Mouse (Mus musculus) 3134 (cell line): Measurements from ENCODE around the gene Rars2.
A peak's percentile ranks its signal among the peaks of the same experiment; 100 is the strongest.
"Not testable (repeated sequence)": the region's sequence is repeated elsewhere in the genome, so short reads cannot be mapped to it uniquely, and the experiment has no call there.

Source experiments
- DNase-seq: peaks from one replicate; pipeline ENCODE4 v3.0.0-alpha.2; 2011; ENCODE audit warnings: low spot score; ENCODE audit not compliant: insufficient read length; ENCODE audit errors: extremely low read depth

Gene Rars2

GRCm38 (mm10) chr4:34614630-34615094, at the start of gene Rars2, which contains the start of gene Orc3:
Rars2 (plus strand) TSS chr4:34614957.
Orc3 (minus strand) TSS chr4:34614944.
- peak; percentile 96 for DNase-seq

GRCm38 (mm10) chr4:34566226-34566625, 48.5 kb upstream of the Rars2 start:
- DNase-seq: no peak

GRCm38 (mm10) chr4:34572876-34573275, 41.9 kb upstream of the Rars2 start:
- DNase-seq: no peak

- no peak for DNase-seq
Measured at GRCm38 (mm10) chr4:34577028-34577427, 37.7 kb upstream of the Rars2 start.

- DNase-seq: no peak
Measured at GRCm38 (mm10) chr4:34579215-34579614, 35.5 kb upstream of the Rars2 start.

GRCm38 (mm10) chr4:34581489-34581888, 33.3 kb upstream of the Rars2 start:
- DNase-seq: not testable (repeated sequence)

- DNase-seq: no peak
Measured at GRCm38 (mm10) chr4:34581990-34582389, 32.8 kb upstream of the Rars2 start.

GRCm38 (mm10) chr4:34582476-34582875, 32.3 kb upstream of the Rars2 start:
- DNase-seq: peak; percentile 65

- DNase-seq: no peak
Measured at GRCm38 (mm10) chr4:34583427-34583826, 31.3 kb upstream of the Rars2 start.

GRCm38 (mm10) chr4:34584871-34585607, 29.7 kb upstream of the Rars2 start:
- no peak for DNase-seq

- DNase-seq: no peak
Measured at GRCm38 (mm10) chr4:34603123-34603522, 11.6 kb upstream of the Rars2 start.

- DNase-seq: no peak
Measured at GRCm38 (mm10) chr4:34606658-34607057, 8.1 kb upstream of the Rars2 start.

GRCm38 (mm10) chr4:34613571-34614145, 1.1 kb upstream of the Rars2 start:
- DNase-seq: peak; percentile 31

- no peak for DNase-seq
Measured at GRCm38 (mm10) chr4:34615303-34615702, 546 bp downstream of the Rars2 start.

GRCm38 (mm10) chr4:34616146-34616545, 1.4 kb downstream of the Rars2 start:
- no peak for DNase-seq

GRCm38 (mm10) chr4:34625556-34625955, 10.8 kb downstream of the Rars2 start:
- no peak for DNase-seq

- no peak for DNase-seq
Measured at GRCm38 (mm10) chr4:34626401-34626800, 11.6 kb downstream of the Rars2 start.

GRCm38 (mm10) chr4:34629956-34630355, 15.2 kb downstream of the Rars2 start:
- DNase-seq: no peak

GRCm38 (mm10) chr4:34634129-34634528, 19.4 kb downstream of the Rars2 start:
- no peak for DNase-seq

GRCm38 (mm10) chr4:34636036-34636435, 21.3 kb downstream of the Rars2 start:
- DNase-seq: no peak

- no peak for DNase-seq
Measured at GRCm38 (mm10) chr4:34637386-34637785, 22.6 kb downstream of the Rars2 start.

GRCm38 (mm10) chr4:34637851-34638250, 23.1 kb downstream of the Rars2 start:
- no peak for DNase-seq
